Mouse (Mus musculus) MEL (cell line): ENCODE measurements around the gene Plxnc1. TPM values are rescaled to one million over a fixed set of nuclear protein-coding genes. Genes with fewer than 3 reads are reported as not detected.

ENCODE experiments used
- DNase-seq: peaks from one replicate; pipeline ENCODE4 v3.0.0; 2011; ENCODE audit warnings: low read depth, low spot score
- H3K27ac ChIP-seq: 2 replicates; pipeline ENCODE4 v1.5.1; 2012; ENCODE audit warnings: low read depth, mild to moderate bottlenecking, control low read depth, low read length, moderate library complexity; ENCODE audit not compliant: control insufficient read depth
- H3K27me3 ChIP-seq, 2 experiments: fragments of 150-350 bp in 1 of 2; sonication (generic) in 1 of 2; 2 replicates each; pipeline ENCODE4 v1.6.1; 2012; ENCODE audit warnings: low read length in 2 of 2, mild to moderate bottlenecking in 2 of 2, improper control_type of control experiment in 1 of 2, moderate library complexity in 1 of 2; ENCODE audit not compliant: insufficient read depth in 2 of 2, control insufficient read depth in 1 of 2
- H3K36me3 ChIP-seq, 2 experiments: 2 replicates each; pipeline ENCODE4 v1.6.1; 2012 to 2014; ENCODE audit warnings: low read length in 2 of 2, improper control_type of control experiment in 1 of 2, inconsistent platforms in 1 of 2, mild to moderate bottlenecking in 1 of 2; ENCODE audit not compliant: insufficient read depth in 2 of 2, control insufficient read depth in 1 of 2
- H3K4me1 ChIP-seq, 2 experiments: fragments of 150-350 bp in 1 of 2; sonication (generic) in 1 of 2; 2 replicates each; pipeline ENCODE4 v1.6.1; 2012; ENCODE audit warnings: low read length in 2 of 2, improper control_type of control experiment in 1 of 2, mild to moderate bottlenecking in 1 of 2; ENCODE audit not compliant: insufficient read depth in 2 of 2, control insufficient read depth in 1 of 2
- H3K4me3 ChIP-seq, 2 experiments: fragments of 150-350 bp in 1 of 2; sonication (generic) in 1 of 2; 2 replicates each; pipeline ENCODE4 v1.5.1; 2012; ENCODE audit warnings: low read depth in 2 of 2, low read length in 2 of 2, mild to moderate bottlenecking in 2 of 2, moderate library complexity in 2 of 2, control low read depth in 1 of 2, improper control_type of control experiment in 1 of 2; ENCODE audit not compliant: control insufficient read depth in 1 of 2, insufficient read depth in 1 of 2
- H3K79me2 ChIP-seq: 2 replicates; pipeline ENCODE4 v1.6.1; 2012; ENCODE audit warnings: mild to moderate bottlenecking, low read length, moderate library complexity; ENCODE audit not compliant: control insufficient read depth, poor library complexity, insufficient read depth
- H3K9ac ChIP-seq: 2 replicates; pipeline ENCODE4 v1.6.1; 2012; ENCODE audit warnings: low read depth, mild to moderate bottlenecking, control low read depth, low read length, moderate library complexity; ENCODE audit not compliant: control insufficient read depth, poor library complexity, severe bottlenecking
- H3K9me3 ChIP-seq: fragments of 150-350 bp; sonication (generic); replicated peaks from 2 replicates; pipeline ENCODE4 v1.6.1; 2012; ENCODE audit warnings: mild to moderate bottlenecking, low read length, improper control_type of control experiment, moderate library complexity; ENCODE audit not compliant: insufficient read depth
- CHD1 ChIP-seq: IDR thresholded peaks from 2 replicates; pipeline ENCODE4 v1.6.1; 2012; ENCODE audit warnings: low read depth, mild to moderate bottlenecking, inconsistent platforms, low read length, improper control_type of control experiment
- EP300 ChIP-seq, 2 experiments: IDR thresholded peaks; 2 replicates each; pipeline ENCODE4 v1.6.1; 2011; ENCODE audit warnings: improper control_type of control experiment in 2 of 2, low read length in 2 of 2, low read depth in 1 of 2, mild to moderate bottlenecking in 1 of 2
- GATA1 ChIP-seq: IDR thresholded peaks from 2 replicates; pipeline ENCODE4 v1.6.1; 2011; ENCODE audit warnings: low read depth, low read length, improper control_type of control experiment
- HCFC1 ChIP-seq: IDR thresholded peaks from 2 replicates; pipeline ENCODE4 v1.6.1; 2012; ENCODE audit warnings: low read depth, mild to moderate bottlenecking, inconsistent platforms, low read length, improper control_type of control experiment, moderate library complexity
- MAFK ChIP-seq: IDR thresholded peaks from 2 replicates; pipeline ENCODE4 v1.6.1; 2011; ENCODE audit warnings: low read depth, mild to moderate bottlenecking, low read length, improper control_type of control experiment, borderline replicate concordance
- MYC ChIP-seq: IDR thresholded peaks from 2 replicates; pipeline ENCODE4 v1.6.1; 2011; ENCODE audit warnings: low read depth, mild to moderate bottlenecking, low read length, improper control_type of control experiment, moderate library complexity
- NELFE ChIP-seq: IDR thresholded peaks from 2 replicates; pipeline ENCODE4 v1.6.1; 2011; ENCODE audit warnings: low read depth, low read length, improper control_type of control experiment
- NRF1 ChIP-seq: IDR thresholded peaks from 2 replicates; pipeline ENCODE4 v1.6.1; 2014; ENCODE audit warnings: low read depth, mild to moderate bottlenecking, inconsistent platforms, low read length, improper control_type of control experiment, moderate library complexity; ENCODE audit not compliant: poor library complexity, insufficient read depth, severe bottlenecking
- POLR2AphosphoS5 ChIP-seq: IDR thresholded peaks from 2 replicates; pipeline ENCODE4 v1.6.1; 2012; ENCODE audit warnings: low read depth, borderline replicate concordance, mild to moderate bottlenecking, inconsistent platforms, low read length, moderate library complexity, mixed read lengths
- RCOR1 ChIP-seq: IDR thresholded peaks from 2 replicates; pipeline ENCODE4 v1.6.1; 2012; ENCODE audit warnings: low read depth, mild to moderate bottlenecking, inconsistent platforms, low read length, improper control_type of control experiment
- SMC3 ChIP-seq: IDR thresholded peaks from 2 replicates; pipeline ENCODE4 v1.6.1; 2011; ENCODE audit warnings: low read depth, low read length, improper control_type of control experiment
- USF2 ChIP-seq, 2 experiments: IDR thresholded peaks; 2 replicates each; pipeline ENCODE4 v1.6.1; 2011 to 2012; ENCODE audit warnings: improper control_type of control experiment in 2 of 2, low read length in 2 of 2, borderline replicate concordance in 1 of 2, inconsistent platforms in 1 of 2, low read depth in 1 of 2, mild to moderate bottlenecking in 1 of 2; ENCODE audit not compliant: insufficient read depth in 1 of 2
- ZMIZ1 ChIP-seq: IDR thresholded peaks from 2 replicates; pipeline ENCODE4 v1.6.1; 2012; ENCODE audit warnings: low read depth, mild to moderate bottlenecking, inconsistent platforms, low read length, improper control_type of control experiment, moderate library complexity
- polyA plus RNA-seq, 2 experiments: library from polyadenylated mRNA; stranded (reverse) in 1 of 2; unstranded in 1 of 2; fragments of >175 nt in 1 of 2; fragments of >200 nt in 1 of 2; gene quantifications; 2 replicates each; pipeline versions ENCODE4 v1.2.1 to v1.2.4; 2012; ENCODE audit warnings: low replicate concordance in 2 of 2, low read depth in 1 of 2; ENCODE audit not compliant: insufficient read length in 2 of 2, insufficient read depth in 1 of 2, missing spikeins in 1 of 2
- total RNA-seq: library from RNA; depleted of rRNA; stranded (reverse); fragments of 300-350 nt; gene quantifications from 2 replicates; pipeline ENCODE4 v1.2.3, GENCODE M21; 2012

Plxnc1 gene
- total and polyA plus RNA-seq, 3 experiments = 15.1 to 30.1 TPM; not detected in 1

DNA sequence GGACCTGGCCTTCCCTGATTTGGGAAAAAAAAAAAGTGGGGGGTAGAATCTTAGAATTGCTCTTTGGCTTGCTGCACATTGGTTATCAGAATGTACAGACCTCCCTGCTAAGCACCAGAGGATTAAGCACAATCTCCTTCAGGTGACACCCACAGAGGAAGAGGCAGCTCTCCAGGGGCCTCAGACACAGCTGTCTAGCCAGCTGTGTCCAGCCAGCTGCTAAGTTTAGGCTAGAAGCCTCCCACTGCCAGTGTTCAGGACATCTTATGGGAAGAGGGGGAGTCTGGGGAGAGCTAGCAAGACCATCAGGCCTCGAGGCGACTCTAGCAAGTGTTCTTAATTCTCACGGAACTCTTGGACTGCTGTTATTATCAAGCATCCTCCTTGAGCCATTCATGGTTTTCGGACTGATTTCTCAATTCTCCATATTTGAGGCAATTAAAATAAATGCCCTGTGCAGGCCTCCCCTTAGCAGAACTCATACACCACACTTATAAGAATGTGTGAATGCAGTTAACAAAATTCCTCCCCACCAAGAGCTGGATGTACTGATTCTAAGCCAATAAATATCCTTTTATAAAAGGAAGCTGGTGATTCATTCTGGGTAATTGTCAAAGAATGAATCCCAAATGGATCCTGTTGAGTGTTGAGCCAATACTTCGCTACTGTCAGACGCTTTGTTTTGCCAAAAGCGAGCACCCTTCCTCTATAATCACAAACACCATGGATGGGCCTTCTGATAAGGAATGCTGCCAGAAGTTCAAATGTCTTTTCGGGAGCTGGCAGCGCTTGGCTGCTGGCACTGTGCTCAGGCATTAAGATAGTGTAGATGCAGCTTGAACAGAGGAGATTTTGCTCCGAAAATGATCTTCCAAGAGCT lies 140.4 kb downstream of the Plxnc1 start:
- DNase-seq = no peak
- Histone ChIP-seq H3K27ac (no peak overlapping the region), H3K4me1 (peaks cover 2 to 24% of the 10 kb centered on the region in 2 experiments), H3K9me3 (no peaks in the 10 kb centered on the region), H3K9ac (no peak overlapping the region), H3K27me3 (no peaks in the 10 kb centered on the region), H3K79me2 (no peaks in the 10 kb centered on the region), H3K4me3 (no peak overlapping the region), H3K36me3 (peaks cover 3 to 13% of the 10 kb centered on the region in 2 experiments; a peak in 3 of 4 replicates)
- TF ChIP-seq NRF1 (no peak), USF2 (IDR thresholded peaks at IDR 0.05; ENCODE audit: borderline replicate concordance in 1 of 2, insufficient read depth in 1 of 2, low read depth in 1 of 2, low read length in 2 of 2) (no peak)

DNA sequence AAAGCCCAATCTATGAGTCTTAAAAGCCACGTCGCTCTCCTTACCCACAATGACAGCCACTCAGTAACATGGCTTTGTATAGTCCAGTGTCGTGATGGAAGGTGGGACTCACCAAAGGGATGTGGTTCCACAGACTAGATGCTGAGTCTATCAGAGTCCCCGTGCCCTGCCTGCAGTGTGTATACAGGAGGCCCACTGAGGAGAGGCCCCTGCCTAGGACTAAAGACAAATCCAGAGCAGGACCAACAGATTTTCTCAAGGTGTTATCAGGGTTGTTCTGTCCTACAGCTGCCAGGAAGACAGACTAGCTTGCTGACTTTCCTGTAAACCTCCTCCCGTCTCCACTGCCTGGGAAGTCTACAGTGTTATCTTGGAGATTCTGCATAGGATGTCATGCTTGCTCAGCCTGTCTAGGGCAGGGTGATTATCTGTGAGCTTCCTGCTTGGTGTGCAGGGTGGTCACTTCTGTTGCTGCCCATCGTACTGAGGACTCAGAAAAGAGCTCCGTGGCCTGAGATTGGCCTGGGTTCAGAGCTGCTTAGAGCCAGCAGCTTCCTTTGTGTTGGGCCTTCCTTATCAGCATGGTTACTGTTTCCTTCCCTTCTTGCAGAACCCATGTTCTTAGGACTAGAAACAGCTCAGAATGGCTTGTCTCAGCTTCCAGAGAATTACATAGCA lies 143.8 kb downstream of the Plxnc1 start:
- TF ChIP-seq ZMIZ1 (no peak), MAFK (no peak), GATA1 (peak; percentile 39; the same call in 1 of the 2 replicates), SMC3 (peak; percentile 4; the same call in 1 of the 2 replicates), MYC (no peak), NELFE (no peak), HCFC1 (no peak), RCOR1 (no peak), EP300 (IDR thresholded peaks at IDR 0.05; ENCODE audit: low read depth in 1 of 2, low read length in 2 of 2) (peak in 1 of 2 experiments; percentile 47; a peak in 1 of 4 replicates), POLR2AphosphoS5 (no peak), CHD1 (no peak), NRF1 (no peak)
- H3K27ac ChIP-seq = peak overlapping the region; percentile 33
- H3K79me2 ChIP-seq = no peaks in the 10 kb centered on the region
- no peaks in the 10 kb centered on the region for H3K9me3 ChIP-seq
- no peaks in the 10 kb centered on the region for H3K27me3 ChIP-seq
- H3K4me3 ChIP-seq = no peak overlapping the region
- H3K4me1 ChIP-seq = peaks cover 2 to 18% of the 10 kb centered on the region in 2 experiments; a peak in 3 of 4 replicates
- peak; percentile 50 for DNase-seq
- H3K36me3 ChIP-seq = peaks cover 9 to 13% of the 10 kb centered on the region in 2 experiments
- no peak overlapping the region for H3K9ac ChIP-seq
